Mouse (Mus musculus): Measurements from ENCODE around the gene Map1b.
A peak's percentile ranks its signal among the peaks of the same experiment; 100 is the strongest.

Gene Map1b

DNA sequence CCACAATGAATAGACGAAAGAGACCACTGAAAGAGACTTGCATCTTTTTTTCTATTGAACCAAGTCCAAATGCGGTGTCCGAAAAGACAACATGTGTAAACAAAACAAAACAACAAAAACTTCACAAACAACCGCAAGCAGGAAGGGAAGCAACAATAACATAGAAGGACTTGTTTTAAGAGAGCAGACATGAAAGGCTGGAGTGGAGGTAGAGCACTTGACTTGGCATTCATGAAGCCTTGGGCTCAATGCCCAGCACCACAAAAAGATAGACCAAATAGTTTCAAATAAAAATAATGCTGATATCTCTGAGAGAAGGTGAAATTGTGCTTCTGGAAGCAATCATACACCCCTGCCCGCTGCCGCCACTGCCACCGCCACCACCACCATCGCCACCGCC, 30.5 kb downstream of the Map1b start:
- DNase-seq: no peak

DNA sequence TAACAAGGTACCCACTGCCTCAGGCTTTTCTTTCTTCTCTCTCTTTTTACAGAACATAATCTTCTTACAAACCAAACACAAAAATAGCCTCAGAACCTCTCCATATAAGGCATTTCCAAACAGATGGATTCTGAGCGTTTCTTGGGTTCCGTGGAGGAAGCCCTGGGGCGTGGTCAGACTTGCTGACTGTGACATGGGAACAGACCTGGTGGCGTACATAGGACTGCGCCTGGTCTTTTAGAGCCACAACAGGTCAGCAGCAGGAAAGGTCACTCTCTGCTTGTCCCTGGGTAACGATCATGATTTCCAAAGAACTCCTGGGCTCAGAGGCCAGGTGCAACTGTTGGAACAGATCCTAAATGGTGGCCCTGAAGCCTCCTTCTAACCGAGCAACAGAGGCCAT, 31.0 kb downstream of the Map1b start:
- DNase-seq: no peak

DNA sequence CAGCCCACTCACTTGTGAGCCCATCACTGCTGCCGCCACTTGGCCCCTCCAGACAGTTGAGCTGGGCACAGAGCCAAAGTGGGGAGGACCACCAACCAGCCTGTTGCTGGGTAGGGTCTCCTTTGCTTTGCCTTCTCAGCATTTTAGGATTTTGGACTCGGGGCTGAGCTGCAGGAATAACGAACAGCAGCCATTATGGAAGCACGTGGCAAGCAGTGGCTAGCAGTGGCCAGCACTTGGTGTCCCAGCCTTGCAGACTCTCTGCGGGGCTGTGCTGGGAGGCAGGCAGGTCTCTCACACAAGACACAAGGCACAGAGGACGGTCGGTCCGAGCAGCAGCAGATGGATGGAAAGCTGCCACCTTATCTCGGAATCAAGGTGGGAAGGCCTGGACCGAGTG, 31.4 kb downstream of the Map1b start:
- DNase-seq: no peak

DNA sequence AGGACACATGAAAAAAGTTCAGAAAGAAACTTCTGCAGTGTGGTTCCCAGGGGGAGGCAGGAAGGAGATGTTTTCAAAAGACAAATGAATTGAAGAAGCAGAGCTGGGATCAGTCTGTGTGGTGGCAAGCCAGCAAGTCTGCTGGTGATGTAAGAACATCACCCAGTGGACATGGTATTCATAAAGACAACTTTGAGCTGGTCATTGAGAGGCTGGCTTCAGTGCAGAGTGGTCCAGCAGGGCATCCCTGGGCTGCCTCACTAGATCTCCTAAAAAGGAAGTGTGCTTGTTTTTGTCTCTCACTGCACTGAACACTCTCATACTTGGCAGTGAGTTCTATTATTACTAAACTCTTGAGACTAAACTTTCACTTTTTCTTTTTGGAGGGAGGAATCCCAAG, 32.9 kb downstream of the Map1b start:
- DNase-seq: no peak

GRCm38 (mm10) chr13:99475488-99475887, 40.9 kb downstream of the Map1b start:
- no peak for DNase-seq

DNA sequence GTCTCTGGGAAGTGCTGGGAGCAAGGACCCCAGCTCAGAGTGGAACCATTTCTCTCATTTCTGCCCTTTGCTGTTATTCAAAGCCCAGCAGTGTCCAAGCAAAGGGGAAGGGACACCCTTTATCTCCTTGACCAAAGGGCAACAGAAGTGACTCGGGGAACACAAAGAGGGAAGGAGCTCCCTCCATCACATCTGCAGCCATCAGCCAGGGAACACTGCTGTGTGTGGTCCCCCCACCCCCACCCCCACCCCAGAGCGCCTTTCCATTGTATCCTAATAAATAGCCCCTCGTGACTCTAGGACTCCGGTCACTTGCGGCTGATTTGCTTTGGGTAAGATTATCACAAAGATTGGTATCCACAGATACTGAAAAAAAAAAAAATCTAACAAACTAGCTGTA, 41.3 kb downstream of the Map1b start:
- DNase-seq: no peak

DNA sequence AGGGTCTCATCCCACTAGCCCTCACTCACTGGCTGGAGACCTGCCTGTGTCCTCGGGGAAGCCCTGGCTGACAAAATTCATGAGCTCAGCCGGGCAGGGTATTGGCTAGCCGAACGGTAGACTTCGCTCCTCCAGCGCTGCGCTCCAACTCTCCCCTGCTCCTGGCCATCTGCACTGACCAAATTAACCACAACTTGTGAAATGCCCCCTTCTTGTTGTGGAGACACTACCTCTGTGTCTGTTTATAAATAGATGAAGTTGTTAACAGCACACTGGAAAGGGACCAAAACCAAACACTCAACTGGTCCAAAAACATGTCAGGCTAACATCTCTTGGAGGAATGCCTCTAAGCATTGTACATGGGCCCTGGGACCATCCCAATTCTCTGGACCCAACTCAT, 42.2 kb downstream of the Map1b start:
- DNase-seq: no peak

GRCm38 (mm10) chr13:99472028-99472427, 44.3 kb downstream of the Map1b start:
- no peak for DNase-seq

GRCm38 (mm10) chr13:99470084-99470483, 46.3 kb downstream of the Map1b start:
- DNase-seq: no peak

GRCm38 (mm10) chr13:99468267-99468666, 48.1 kb downstream of the Map1b start:
- DNase-seq: no peak

DNA sequence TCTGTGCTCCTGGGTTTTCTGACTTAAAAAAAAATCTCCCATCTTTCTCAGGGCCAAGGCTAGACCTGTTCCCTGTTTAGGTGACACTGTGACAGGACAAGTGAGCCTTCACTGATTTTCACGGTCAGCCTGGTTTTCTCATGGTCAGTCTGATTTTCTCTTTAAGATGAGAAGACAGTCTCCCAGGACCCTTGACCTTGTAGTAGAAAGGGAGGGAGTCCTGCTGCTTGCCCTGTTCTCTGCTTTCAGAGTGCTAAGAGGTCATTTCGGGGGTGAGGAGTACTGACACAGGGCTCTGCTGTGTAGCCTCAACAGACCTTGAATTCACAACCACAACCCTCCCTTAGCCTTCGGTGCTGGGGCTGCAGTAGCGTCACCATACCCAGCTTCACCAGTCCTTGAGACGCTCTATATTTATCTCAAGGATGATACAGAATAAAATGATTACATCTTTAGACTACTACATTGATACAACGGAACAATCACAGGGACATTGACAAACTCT, 49.5 kb downstream of the Map1b start:
- no peak for DNase-seq

DNA sequence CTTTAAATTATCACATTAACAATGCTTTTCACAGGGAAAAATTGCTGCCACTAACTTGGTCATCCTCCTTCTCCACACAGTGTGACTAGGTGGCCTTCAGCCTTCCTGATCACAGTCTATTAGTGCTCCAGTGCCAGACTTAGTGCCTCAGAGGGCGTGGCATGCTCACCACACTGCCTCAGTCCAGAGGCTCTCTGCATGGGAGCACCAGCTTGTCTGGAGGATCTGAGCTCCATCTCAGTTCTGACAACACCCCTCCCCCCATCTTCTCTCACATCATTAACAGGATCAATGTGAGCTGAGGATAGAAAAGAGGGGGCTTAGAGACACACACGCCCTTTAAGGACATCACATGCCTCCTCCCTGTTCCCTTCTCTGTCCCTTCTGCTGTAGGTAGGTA, 50.3 kb downstream of the Map1b start:
- DNase-seq: no peak

- DNase-seq: no peak
These were observed 51.8 kb downstream of the Map1b start for GRCm38 (mm10) chr13:99464551-99464950.

DNA sequence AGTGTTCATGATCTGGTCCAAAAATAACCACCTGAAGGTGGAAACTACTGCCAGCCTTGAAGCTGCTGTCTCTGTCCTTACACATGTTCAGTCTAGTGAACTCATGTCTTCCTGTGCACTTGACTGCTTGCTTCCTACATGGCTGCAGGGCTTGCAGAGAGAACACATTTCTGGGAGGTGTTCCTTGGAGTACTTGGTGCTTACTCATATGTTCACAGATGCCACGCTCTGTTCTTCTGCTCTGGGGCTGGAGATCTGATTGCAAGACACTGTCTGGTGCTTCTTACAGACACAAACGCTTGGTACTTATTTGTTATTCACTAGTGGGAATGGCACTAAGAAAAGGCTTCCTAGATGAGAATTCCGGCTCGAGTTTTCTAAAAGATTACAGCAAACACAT, 54.5 kb downstream of the Map1b start:
- DNase-seq: no peak

DNA sequence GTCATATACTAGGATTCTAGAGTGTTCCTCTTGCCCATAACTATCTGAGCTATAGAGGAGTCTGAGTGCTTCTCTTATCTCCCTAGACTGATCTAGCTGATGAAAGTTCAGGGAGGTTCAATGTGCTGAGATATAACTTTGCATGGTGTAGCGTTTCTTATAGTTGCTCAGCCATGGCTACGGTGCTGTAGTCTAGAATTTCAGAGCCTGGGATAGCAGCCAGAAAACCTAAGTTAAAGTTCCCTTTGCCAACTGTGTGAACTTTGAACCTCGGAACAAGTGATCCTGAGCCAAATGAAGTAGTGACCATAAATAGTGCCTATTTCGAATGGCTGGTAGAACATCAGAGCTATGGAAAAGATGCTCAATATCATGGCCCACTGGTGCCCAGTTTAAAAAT, 56.7 kb downstream of the Map1b start:
- DNase-seq: no peak

DNA sequence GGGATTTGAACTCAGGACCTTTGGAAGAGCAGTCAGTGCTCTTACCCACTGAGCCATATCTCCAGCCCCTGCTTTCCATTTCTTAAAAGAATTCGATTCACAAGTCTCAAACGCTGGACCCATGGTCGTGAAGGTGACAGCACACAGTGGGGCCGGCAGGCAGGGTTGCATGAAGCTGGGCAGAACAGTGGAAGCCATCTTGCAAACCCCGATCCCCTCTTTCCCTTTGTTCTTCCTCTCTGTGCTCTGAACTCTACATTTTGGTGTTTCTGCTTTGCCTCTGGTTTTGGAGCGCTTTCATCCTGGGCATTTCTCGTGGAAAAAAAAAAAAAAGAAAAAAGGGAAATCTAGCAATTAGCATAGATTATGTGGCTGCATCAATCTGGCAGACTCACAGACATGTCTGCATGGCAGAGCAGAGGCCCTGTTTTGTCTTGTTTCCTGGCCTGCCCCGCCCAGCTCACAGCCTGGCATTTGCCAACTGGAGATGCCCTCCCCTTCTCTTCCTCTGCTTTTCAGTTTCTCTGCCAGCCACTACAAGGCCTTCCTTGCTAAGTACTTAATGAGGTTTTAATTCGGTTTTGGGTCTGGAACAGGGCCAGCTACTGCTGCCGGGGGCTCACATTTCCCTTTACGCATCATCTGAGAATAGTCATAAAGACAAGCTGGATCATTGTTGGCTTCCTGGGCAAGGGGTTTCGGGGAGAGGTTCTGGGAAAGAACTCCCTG, 57.5 kb downstream of the Map1b start:
- peak; percentile 67 for DNase-seq

DNA sequence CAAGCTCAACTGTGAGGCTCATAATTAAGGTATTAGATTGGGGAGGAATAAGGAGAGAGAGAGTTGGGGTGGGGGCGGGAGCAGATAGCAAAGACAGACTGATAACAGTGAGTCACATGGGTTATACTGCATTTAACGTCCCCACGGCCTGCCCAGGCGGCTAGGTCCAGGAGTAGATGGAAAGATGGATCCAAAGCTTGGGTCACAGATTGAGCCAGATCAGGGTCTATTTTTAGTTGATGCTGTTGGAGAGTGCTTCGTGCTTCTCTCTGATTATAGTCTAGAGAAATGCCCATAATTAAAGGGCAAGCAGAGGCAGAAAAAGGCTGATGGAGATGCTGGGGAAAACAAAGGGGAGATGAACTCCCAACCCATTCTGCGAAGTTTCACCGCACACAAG, 61.4 kb downstream of the Map1b start:
- DNase-seq: no peak

GRCm38 (mm10) chr13:99452444-99452843, 63.9 kb downstream of the Map1b start:
- no peak for DNase-seq

- DNase-seq: no peak
These were observed 65.1 kb downstream of the Map1b start for GRCm38 (mm10) chr13:99451276-99451675.

DNA sequence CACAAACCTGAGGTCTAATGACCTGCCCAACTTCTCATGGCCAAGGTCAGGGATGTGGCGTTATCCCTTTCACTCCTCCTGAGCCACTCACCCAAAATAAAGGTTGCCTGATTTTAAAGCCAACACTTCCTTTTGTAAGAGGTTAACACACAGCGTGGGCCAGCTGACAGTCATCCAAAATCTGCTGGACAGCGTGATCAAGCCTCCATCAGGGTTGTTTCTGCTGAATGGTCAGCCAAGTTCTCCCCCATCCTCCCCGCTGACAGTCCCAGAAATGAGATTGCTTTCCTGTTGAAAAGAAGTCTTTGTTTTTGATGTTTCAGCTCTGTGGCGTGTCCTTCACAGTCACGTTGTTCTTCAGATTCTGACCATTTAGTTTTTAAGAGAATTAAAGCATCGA, 65.6 kb downstream of the Map1b start:
- peak; percentile 48 for DNase-seq

DNA sequence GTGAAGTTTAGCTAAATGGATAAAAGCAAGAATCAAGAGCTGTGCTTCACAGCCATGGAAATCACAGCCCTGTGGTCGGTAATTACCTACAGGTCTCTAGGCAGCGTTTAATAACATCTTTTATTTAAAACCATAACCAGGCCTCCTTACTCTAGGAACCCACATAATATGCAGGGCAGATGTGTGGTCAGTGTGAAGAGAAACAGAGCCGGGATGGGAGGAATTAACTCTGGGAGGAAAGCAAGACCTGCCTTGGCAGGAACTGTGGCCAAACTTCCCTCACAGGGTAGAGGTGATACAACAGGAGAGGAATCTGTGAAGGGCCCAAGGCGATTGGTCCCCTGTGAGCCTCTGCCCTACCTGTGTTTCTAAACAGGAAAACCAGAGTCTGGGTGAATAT, 66.8 kb downstream of the Map1b start:
- no peak for DNase-seq

GRCm38 (mm10) chr13:99448278-99448677, 68.1 kb downstream of the Map1b start:
- DNase-seq: no peak

DNA sequence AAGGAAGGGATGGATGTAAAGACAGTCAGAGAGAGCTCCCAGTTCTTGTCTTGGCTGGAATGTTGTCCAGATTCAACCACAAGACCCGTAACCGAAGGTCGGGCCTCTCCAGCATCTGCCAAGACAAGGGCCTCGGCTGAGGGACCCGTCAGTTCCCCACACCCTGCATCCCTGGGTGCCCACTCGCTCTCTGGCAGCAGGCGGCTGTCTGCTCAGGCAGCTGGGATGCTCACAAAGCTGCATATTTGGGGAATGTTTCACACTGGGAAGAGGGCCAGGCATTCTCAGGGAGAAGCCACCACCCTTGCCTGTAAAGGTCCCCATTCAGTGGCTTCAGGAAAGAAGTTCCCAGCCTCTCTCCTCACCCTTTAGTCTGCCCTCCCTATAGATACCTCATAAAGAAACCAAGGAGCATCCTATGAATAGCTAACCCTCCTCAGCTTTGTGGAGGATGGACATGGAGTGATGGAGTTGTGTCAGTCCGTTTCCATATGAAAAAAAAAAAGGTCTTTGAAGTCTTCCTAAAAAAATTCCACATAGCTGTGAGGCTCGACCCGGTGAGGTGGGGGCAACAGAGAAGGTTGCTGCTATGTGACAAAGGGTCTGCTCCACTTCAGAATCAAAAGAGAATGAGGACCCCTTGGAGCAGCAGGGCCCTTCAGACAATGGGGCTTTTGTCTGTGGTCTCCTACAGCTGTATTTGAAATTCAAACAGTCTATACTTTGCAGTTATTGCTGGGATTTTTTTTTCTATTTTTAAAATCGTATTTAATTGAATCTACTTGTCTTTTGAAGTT, 68.7 kb downstream of the Map1b start:
- DNase-seq: peak; percentile 81

DNA sequence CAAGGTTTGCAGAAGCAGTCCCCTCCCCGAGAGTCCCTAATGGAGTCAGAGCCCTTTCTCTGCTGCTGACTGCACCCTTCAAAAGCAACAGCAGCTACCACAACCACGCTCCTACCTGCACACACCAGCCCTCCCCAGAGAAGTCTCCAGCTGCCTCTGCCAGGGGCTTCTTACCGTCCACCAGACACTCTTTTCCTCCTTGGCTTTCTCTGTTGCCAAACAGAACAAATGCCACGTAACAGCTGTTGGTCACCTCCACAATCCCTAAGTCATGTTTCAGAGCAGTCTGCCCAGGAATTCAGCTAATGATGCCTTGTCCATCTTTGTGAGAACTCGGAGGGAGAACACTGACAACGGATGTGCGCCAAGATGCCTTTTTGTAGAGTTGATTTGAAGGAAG, 69.3 kb downstream of the Map1b start:
- DNase-seq: no peak

Measured in layer of hippocampus, adult 9-11 months (tissue).